Mouse (Mus musculus): ENCODE data around the gene Hnrnpll. TPM values are rescaled to one million over a fixed set of nuclear protein-coding genes. Genes with fewer than 3 reads are reported as not detected.

Gene Hnrnpll
- polyA plus RNA-seq, 1 experiment from 2014 or later = 17.2 TPM

- H3K27me3 ChIP-seq (ENCODE audit: control insufficient read depth, insufficient read depth, low read depth, low read length) = no peaks in the 10 kb centered on the region; the same call in 1 of the 2 replicates
- no peak for ATAC-seq (ENCODE audit: low read depth)
- no peak overlapping the region for H3K4me2 ChIP-seq (ENCODE audit: low read depth, low read length)
- no peak overlapping the region for H3K27ac ChIP-seq (ENCODE audit: low read length)
- no peak overlapping the region for H3K9ac ChIP-seq (ENCODE audit: low read depth, low read length)
- whole genome bisulfite sequencing (ENCODE audit: insufficient replicate concordance) = 62% methylated on average over 6 of the region's 6 CpGs
- no peaks in the 10 kb centered on the region for H3K36me3 ChIP-seq (ENCODE audit: control insufficient read depth, insufficient read depth)
- H3K9me3 ChIP-seq (replicated peaks; ENCODE audit: control insufficient read depth, low read length) = no peaks in the 10 kb centered on the region
- H3K4me3 ChIP-seq (ENCODE audit: low read depth, low read length) = no peak overlapping the region
- H3K4me1 ChIP-seq (ENCODE audit: control insufficient read depth, low read depth, low read length) = peaks cover 5% of the 10 kb centered on the region
These were observed 80.8 kb downstream of the Hnrnpll start for GRCm38 (mm10) chr17:79981348-79981747.

- H3K36me3 ChIP-seq (ENCODE audit: control insufficient read depth, insufficient read depth) = no peaks in the 10 kb centered on the region
- no peak for ATAC-seq (ENCODE audit: low read depth)
- peaks cover 11% of the 10 kb centered on the region for H3K4me1 ChIP-seq (ENCODE audit: control insufficient read depth, low read depth, low read length)
- no peak overlapping the region for H3K27ac ChIP-seq (ENCODE audit: low read length)
- H3K4me3 ChIP-seq (ENCODE audit: low read depth, low read length) = no peak overlapping the region
- no peaks in the 10 kb centered on the region for H3K9me3 ChIP-seq (replicated peaks; ENCODE audit: control insufficient read depth, low read length)
- H3K9ac ChIP-seq (ENCODE audit: low read depth, low read length) = no peak overlapping the region
- H3K27me3 ChIP-seq (ENCODE audit: control insufficient read depth, insufficient read depth, low read depth, low read length) = no peaks in the 10 kb centered on the region; the same call in 1 of the 2 replicates
- WGBS (ENCODE audit: insufficient replicate concordance) = 62% methylated on average over 10 of the region's 10 CpGs
- H3K4me2 ChIP-seq (ENCODE audit: low read depth, low read length) = no peak overlapping the region
These were observed 81.6 kb downstream of the Hnrnpll start for GRCm38 (mm10) chr17:79980421-79981120.

Other genes starting within 250 kb of the Hnrnpll start
- 29.2 and 31.1 TPM in 2 replicates for gene Atl2, start 166.2 kb downstream of the Hnrnpll start, polyA plus RNA-seq (2015; fragmentation: Nextera tagmentation; extraction: Ambion mirVana)
- gene Galm, start 65.1 kb upstream of the Hnrnpll start, polyA plus RNA-seq (2015; fragmentation: Nextera tagmentation; extraction: Ambion mirVana) = 40.1 and 42.9 TPM in 2 replicates
- gene Srsf7, start 145.0 kb upstream of the Hnrnpll start, polyA plus RNA-seq (2015; fragmentation: Nextera tagmentation; extraction: Ambion mirVana) = 178 and 195 TPM in 2 replicates
- gene Ttc39d, start 145.1 kb upstream of the Hnrnpll start, polyA plus RNA-seq (2015; fragmentation: Nextera tagmentation; extraction: Ambion mirVana) = not detected in 2 replicates
- gene Gemin6, start 162.1 kb upstream of the Hnrnpll start, polyA plus RNA-seq (2015; fragmentation: Nextera tagmentation; extraction: Ambion mirVana) = 21.3 and 25.3 TPM in 2 replicates
- 6.4 and 7.9 TPM in 2 replicates for gene Morn2, start 227.9 kb upstream of the Hnrnpll start, polyA plus RNA-seq (2015; fragmentation: Nextera tagmentation; extraction: Ambion mirVana)
- 3.8 and 4.8 TPM in 2 replicates for gene Dhx57, start 228.1 kb upstream of the Hnrnpll start, polyA plus RNA-seq (2015; fragmentation: Nextera tagmentation; extraction: Ambion mirVana)
- 0.23 and 0.32 TPM in 2 replicates for gene Arhgef33, start 245.1 kb upstream of the Hnrnpll start, polyA plus RNA-seq (2015; fragmentation: Nextera tagmentation; extraction: Ambion mirVana)

Data from liver, embryonic 16.5 days (tissue).